In the genomic region with DNA sequence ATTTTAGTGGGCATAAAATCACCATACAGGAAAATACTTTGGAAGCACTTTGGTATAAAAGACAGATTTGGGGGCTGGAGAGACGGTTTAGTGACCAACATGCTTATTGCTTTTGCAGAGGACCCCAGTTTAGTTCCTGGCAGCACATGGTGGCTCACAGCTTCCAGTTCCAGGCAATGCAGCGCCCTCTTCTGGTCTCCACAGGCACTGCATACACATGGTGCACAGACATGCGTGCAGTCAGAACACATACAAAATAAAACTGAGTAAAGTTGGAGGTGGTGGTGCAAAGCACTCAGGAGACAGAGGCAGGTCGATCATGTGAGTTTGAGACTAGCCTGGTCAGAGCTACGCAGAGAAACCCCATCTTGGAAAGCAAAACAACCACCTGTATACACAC, we compare ENCODE assay signal across 16 mouse cellular contexts. TPM values are rescaled to one million over a fixed set of nuclear protein-coding genes. Genes with fewer than 3 reads are reported as not detected.
DNase-seq lines count a peak whose midpoint lies in the region; TF ChIP-seq lines count a peak whose summit lies in the region.
"Had no signal": no experiment of that assay in that cellular context is flagged by ENCODE, and none has a peak within 500 bp of the region (broad histone marks: within the 10 kb centered on the region; RNA-seq: fewer than 3 reads in every experiment).

No protein-coding gene starts in this region.

- intact Hi-C loops in gastrocnemius, adult 2 months (cut with DNase I): no loop called here
- intact Hi-C loops in gastrocnemius, postnatal 14 days (cut with DNase I; ENCODE audit: low total_unique reads): no loop called here
- intact Hi-C loops in left cerebral cortex, adult 2 months (cut with DNase I): loop anchor here (10.0 kb wide), 1 partner anchor 238 kb away; no protein-coding TSS in a partner anchor

- no peak overlapping the region for H3K27ac ChIP-seq in gastrocnemius, adult 2 months
- H3K27ac ChIP-seq in left cerebral cortex, adult 2 months: no peak overlapping the region
- no peak overlapping the region for H3K27ac ChIP-seq in testis, adult 2 months (ENCODE audit: control insufficient read depth, insufficient read depth, low read depth, low read length)
- no peak overlapping the region for H3K27ac ChIP-seq in small intestine, adult 2 months (ENCODE audit: insufficient read depth, low read depth, low read length)
- H3K27ac ChIP-seq: forebrain, embryonic 15.5 days; limb, embryonic 10.5 days; lung, embryonic 15.5 days; neural tube, embryonic 15.5 days had no signal

- no peaks in the 10 kb centered on the region for H3K27me3 ChIP-seq in testis, adult 2 months (ENCODE audit: control insufficient read depth, insufficient read depth, low read length)
- no peaks in the 10 kb centered on the region for H3K27me3 ChIP-seq in small intestine, adult 2 months (ENCODE audit: control insufficient read depth, insufficient read depth, low read length)
- H3K27me3 ChIP-seq: forebrain, embryonic 15.5 days; lung, embryonic 15.5 days; megakaryocyte, embryonic 14.5 days; neural tube, embryonic 15.5 days had no signal

- 90% methylated on average over 5 of the region's 5 CpGs for WGBS in small intestine, adult 2 months

- H3K4me3 ChIP-seq in gastrocnemius, adult 2 months: no peak overlapping the region
- no peak overlapping the region for H3K4me3 ChIP-seq in left cerebral cortex, adult 2 months
- no peak overlapping the region for H3K4me3 ChIP-seq in testis, adult 2 months (ENCODE audit: control insufficient read depth, low read depth, low read length)
- no peak overlapping the region for H3K4me3 ChIP-seq in small intestine, adult 2 months (ENCODE audit: low read depth, low read length)
- H3K4me3 ChIP-seq: forebrain, embryonic 15.5 days; limb, embryonic 10.5 days; lung, embryonic 15.5 days; megakaryocyte, embryonic 14.5 days; neural tube, embryonic 15.5 days had no signal

- peaks cover 13% of the 10 kb centered on the region for H3K4me1 ChIP-seq in testis, adult 2 months (ENCODE audit: control insufficient read depth, insufficient read depth, low read length)
- H3K4me1 ChIP-seq in small intestine, adult 2 months (ENCODE audit: control insufficient read depth, insufficient read depth, insufficient read length, low read length): no peaks in the 10 kb centered on the region
- H3K4me1 ChIP-seq: limb, embryonic 10.5 days; lung, embryonic 15.5 days; megakaryocyte, embryonic 14.5 days; neural tube, embryonic 15.5 days had no signal

- no peaks in the 10 kb centered on the region for H3K36me3 ChIP-seq in testis, adult 2 months (ENCODE audit: control insufficient read depth, insufficient read depth, low read length)
- H3K36me3 ChIP-seq in small intestine, adult 2 months (ENCODE audit: control insufficient read depth, insufficient read depth, low read length): peaks cover 15% of the 10 kb centered on the region

- DNase-seq in gastrocnemius, adult 2 months: no peak
- DNase-seq in gastrocnemius, postnatal 14 days: no peak
- no peak for DNase-seq in left cerebral cortex, adult 2 months (ENCODE audit: extremely low spot score in 1 of 2, low spot score in 2 of 2)
- DNase-seq in left cerebral cortex, adult 8-10 months (ENCODE audit: low spot score in 2 of 2): no peak
- DNase-seq in testis, postnatal 10 days (ENCODE audit: low spot score): no peak
- no peak for DNase-seq in cerebellum, postnatal 4 days (ENCODE audit: low spot score in 2 of 2)
- DNase-seq: adrenal gland, postnatal 14 days; cerebellum, adult 9-10 months; kidney, postnatal 14 days had no signal

- peak; percentile 30; the same call in 1 of the 2 replicates for TF ChIP-seq CTCF in gastrocnemius, adult 2 months (IDR thresholded peaks at IDR 0.05)
- TF ChIP-seq CTCF in left cerebral cortex, adult 2 months (IDR thresholded peaks at IDR 0.05): peak; percentile 29
- TF ChIP-seq CTCF in testis, adult 2 months (IDR thresholded peaks at IDR 0.05; ENCODE audit: control insufficient read depth, insufficient read depth, insufficient replicate concordance, low read depth, low read length): peak; percentile 87; the same call in 1 of the 2 replicates
- TF ChIP-seq CTCF in small intestine, adult 2 months (IDR thresholded peaks at IDR 0.05; ENCODE audit: extremely low read depth, insufficient read length, insufficient replicate concordance, low read depth, low read length): peak; percentile 30; the same call in 1 of the 2 replicates

- no peak for TF ChIP-seq POLR2A in testis, adult 2 months (IDR thresholded peaks at IDR 0.05; ENCODE audit: control insufficient read depth, low read depth, low read length)
- no peak for TF ChIP-seq POLR2A in small intestine, adult 2 months (IDR thresholded peaks at IDR 0.05; ENCODE audit: low read depth, low read length)

RNA-seq across cellular contexts. Expression of a gene that starts 32.9 kb away (rescaled TPM):
- total RNA-seq in gastrocnemius, adult 2 months (2021): 1 to 10 TPM; 7.6 to 8.4 TPM
- total RNA-seq in gastrocnemius, postnatal 14 days (2021): 1 to 10 TPM; 7.8 to 8.0 TPM
- total RNA-seq in left cerebral cortex, adult 2 months (2021): 10 to 100 TPM; 15.9 to 17.2 TPM
- total RNA-seq in left cerebral cortex, adult 8-10 months (2022): 10 to 100 TPM; 19.2 to 21.7 (median 20.0) TPM
- 3.1 and 3.4 TPM in 2 replicates for polyA plus RNA-seq in testis, adult 2 months (2012; rRNA removed)
- 16.2 and 24.1 TPM in 2 replicates for polyA plus RNA-seq in small intestine, adult 2 months (2012; rRNA removed)

Comparison
In these comparisons a context has a peak if more than half of its experiments do, and no peak if none do; other contexts are left out.
1. CTCF ChIP-seq: peak in every context shown above with its lines; median percentile 87 in testis, adult 2 months; 30 in gastrocnemius, adult 2 months; 30 in small intestine, adult 2 months; 29 in left cerebral cortex, adult 2 months.